Mouse (Mus musculus): ENCODE results near the gene Hspa1l. TPM values are rescaled to one million over a fixed set of nuclear protein-coding genes. Genes with fewer than 3 reads are reported as not detected.

Gene Hspa1l
- polyA plus RNA-seq, 1 experiment, result 0.25 TPM

DNA sequence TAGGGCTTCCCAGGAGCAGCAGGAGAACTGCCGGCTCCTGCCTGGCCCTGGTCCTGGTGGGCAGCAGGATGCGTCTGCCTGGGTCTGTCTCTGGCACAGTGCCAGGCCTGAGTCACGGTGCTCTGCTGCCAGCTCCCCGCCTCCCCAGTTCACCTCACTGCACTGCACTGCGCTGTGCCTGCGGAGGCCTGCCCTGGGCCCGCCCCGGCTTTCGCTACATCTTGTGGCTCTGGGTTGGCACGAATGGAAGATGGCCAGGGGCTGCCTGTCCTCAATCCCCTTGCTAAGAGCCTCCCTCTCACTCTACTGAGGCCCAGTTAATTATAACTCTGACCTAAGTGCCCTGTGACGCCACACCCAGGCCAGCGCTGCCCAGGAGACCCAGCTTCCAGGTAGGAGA is 43.9 kb downstream of the Hspa1l start, which contains the start of gene Vwa7:
Gene Vwa7 (plus strand): TSS at position 204 of the 400 bp plus-strand sequence.
- no peaks in the 10 kb centered on the region for H3K9me3 ChIP-seq (replicated peaks; ENCODE audit: control insufficient read depth, insufficient read depth, low read length, poor library complexity, severe bottlenecking)
- no peak within 1 kb of the TSS for H3K4me3 ChIP-seq (ENCODE audit: low read depth, low read length)
- no peaks in the 10 kb centered on the region for H3K4me1 ChIP-seq (ENCODE audit: control insufficient read depth, insufficient read depth, low read length)
- peaks cover 38% of the 10 kb centered on the region for H3K36me3 ChIP-seq (ENCODE audit: control insufficient read depth, insufficient read depth, low read length, poor library complexity, severe bottlenecking)
- no peak within 1 kb of the TSS for H3K27ac ChIP-seq (ENCODE audit: insufficient read depth, low read length)
- no peaks in the 10 kb centered on the region for H3K27me3 ChIP-seq (ENCODE audit: control insufficient read depth, insufficient read depth, low read length, poor library complexity, severe bottlenecking)
- H3K9ac ChIP-seq (ENCODE audit: low read depth, poor library complexity, severe bottlenecking), result no peak within 1 kb of the TSS
- no peak for TF ChIP-seq POLR2A (IDR thresholded peaks at IDR 0.05; ENCODE audit: insufficient read depth, low read length)
- TF ChIP-seq CTCF (IDR thresholded peaks at IDR 0.05; ENCODE audit: low read depth, low read length), result no peak
- TF ChIP-seq EP300 (IDR thresholded peaks at IDR 0.05; ENCODE audit: insufficient read depth, low read depth, low read length), result no peak

DNA sequence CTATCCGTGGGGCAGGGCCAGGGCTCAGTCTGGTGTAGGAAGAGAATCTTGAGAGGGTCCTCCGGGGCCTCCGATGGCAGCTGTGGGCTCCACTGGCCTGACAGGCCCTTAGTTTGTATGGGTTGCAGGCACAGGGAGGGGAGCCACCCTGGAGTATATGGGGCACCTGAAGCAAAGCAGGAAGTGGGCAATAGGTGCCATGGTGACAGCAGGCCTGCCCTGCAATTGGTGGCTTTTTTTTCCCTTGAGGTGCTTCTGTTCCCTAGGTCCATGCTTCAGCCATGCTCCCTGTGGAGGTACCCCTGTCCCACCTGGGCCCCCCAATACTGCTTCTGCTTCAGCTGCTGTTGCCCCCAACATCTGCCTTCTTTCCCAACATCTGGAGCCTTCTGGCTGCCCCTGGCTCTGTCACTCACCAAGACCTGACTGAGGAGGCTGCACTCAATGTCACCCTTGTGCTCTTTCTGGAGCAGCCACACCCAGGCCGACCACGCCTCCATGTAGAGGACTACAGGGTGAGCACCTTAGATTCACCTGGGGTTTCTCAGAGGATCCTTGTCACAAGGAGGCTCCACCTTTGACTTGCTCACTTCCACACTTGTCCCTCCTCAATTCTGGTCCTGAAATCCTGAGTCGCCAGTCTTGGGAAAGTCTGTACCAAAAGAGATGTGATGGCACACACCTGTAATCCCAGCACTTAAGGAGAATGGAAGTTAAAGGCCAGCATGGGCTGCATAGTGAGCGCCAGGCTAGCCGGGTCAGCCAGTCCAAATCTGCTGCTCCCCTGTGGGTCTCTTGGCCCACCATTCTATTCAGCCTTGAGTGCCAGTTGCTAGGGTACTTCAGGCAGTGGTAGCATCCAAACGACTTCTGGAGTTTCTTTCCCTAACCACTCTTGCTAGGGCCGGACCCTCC is 44.5 kb downstream of the Hspa1l start:
- Histone ChIP-seq H3K4me3 (ENCODE audit: low read depth, low read length) (no peak overlapping the region), H3K27me3 (ENCODE audit: control insufficient read depth, insufficient read depth, low read length, poor library complexity, severe bottlenecking) (no peaks in the 10 kb centered on the region), H3K9me3 (replicated peaks; ENCODE audit: control insufficient read depth, insufficient read depth, low read length, poor library complexity, severe bottlenecking) (no peaks in the 10 kb centered on the region), H3K4me1 (ENCODE audit: control insufficient read depth, insufficient read depth, low read length) (no peaks in the 10 kb centered on the region), H3K36me3 (ENCODE audit: control insufficient read depth, insufficient read depth, low read length, poor library complexity, severe bottlenecking) (peaks cover 31% of the 10 kb centered on the region), H3K27ac (ENCODE audit: insufficient read depth, low read length) (no peak overlapping the region), H3K9ac (ENCODE audit: low read depth, poor library complexity, severe bottlenecking) (no peak overlapping the region)
- TF ChIP-seq EP300 (IDR thresholded peaks at IDR 0.05; ENCODE audit: insufficient read depth, low read depth, low read length) (no peak), CTCF (IDR thresholded peaks at IDR 0.05; ENCODE audit: low read depth, low read length) (no peak), POLR2A (IDR thresholded peaks at IDR 0.05; ENCODE audit: insufficient read depth, low read length) (no peak)

DNA sequence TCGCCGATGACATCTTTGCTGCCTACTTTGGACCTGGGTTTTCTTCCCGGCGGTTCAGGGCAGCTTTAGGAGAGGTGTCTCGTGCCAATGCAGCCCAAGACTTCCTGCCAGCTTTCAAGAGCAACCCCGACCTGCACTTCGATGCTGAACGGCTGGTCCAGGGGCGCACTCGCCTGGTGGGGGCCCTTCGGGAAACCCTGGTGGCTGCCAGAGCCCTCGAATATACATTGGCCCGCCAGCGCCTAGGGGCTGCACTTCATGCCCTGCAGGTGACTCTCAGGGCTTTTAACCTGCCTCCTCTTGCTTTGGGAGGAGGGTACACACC is 45.2 kb downstream of the Hspa1l start:
- no peak for TF ChIP-seq CTCF (IDR thresholded peaks at IDR 0.05; ENCODE audit: low read depth, low read length)
- no peak for TF ChIP-seq EP300 (IDR thresholded peaks at IDR 0.05; ENCODE audit: insufficient read depth, low read depth, low read length)
- no peak for TF ChIP-seq POLR2A (IDR thresholded peaks at IDR 0.05; ENCODE audit: insufficient read depth, low read length)
- H3K36me3 ChIP-seq (ENCODE audit: control insufficient read depth, insufficient read depth, low read length, poor library complexity, severe bottlenecking), result peaks cover 25% of the 10 kb centered on the region

DNA sequence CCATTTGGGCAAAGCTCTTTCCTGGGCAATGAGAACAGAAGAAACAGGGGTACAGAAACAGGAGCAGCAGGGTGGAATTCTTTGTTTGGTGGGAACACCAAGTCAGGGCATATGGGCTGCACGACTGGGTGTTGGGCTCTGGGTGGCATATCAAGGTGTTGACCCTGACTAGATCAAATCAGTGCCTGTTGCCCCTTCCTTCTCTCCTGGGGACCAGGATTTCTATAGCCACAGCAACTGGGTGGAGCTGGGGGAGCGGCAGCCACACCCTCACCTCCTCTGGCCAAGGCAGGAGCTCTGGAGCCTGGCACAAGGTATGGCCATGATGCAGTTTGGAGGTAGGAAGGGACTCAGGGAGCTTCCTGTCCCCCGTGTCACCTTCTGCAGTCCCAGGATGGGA is 45.7 kb downstream of the Hspa1l start:
- Histone ChIP-seq H3K4me1 (ENCODE audit: control insufficient read depth, insufficient read depth, low read length) (peaks cover 3% of the 10 kb centered on the region), H3K36me3 (ENCODE audit: control insufficient read depth, insufficient read depth, low read length, poor library complexity, severe bottlenecking) (peaks cover 21% of the 10 kb centered on the region), H3K27me3 (ENCODE audit: control insufficient read depth, insufficient read depth, low read length, poor library complexity, severe bottlenecking) (no peaks in the 10 kb centered on the region), H3K4me3 (ENCODE audit: low read depth, low read length) (no peak overlapping the region), H3K9me3 (replicated peaks; ENCODE audit: control insufficient read depth, insufficient read depth, low read length, poor library complexity, severe bottlenecking) (no peaks in the 10 kb centered on the region), H3K27ac (ENCODE audit: insufficient read depth, low read length) (no peak overlapping the region), H3K9ac (ENCODE audit: low read depth, poor library complexity, severe bottlenecking) (no peak overlapping the region)
- no peak for TF ChIP-seq POLR2A (IDR thresholded peaks at IDR 0.05; ENCODE audit: insufficient read depth, low read length)
- TF ChIP-seq EP300 (IDR thresholded peaks at IDR 0.05; ENCODE audit: insufficient read depth, low read depth, low read length), result no peak
- TF ChIP-seq CTCF (IDR thresholded peaks at IDR 0.05; ENCODE audit: low read depth, low read length), result no peak

More for the DNA sequence above, 45.2 kb downstream of the Hspa1l start:
- H3K9me3 ChIP-seq (replicated peaks; ENCODE audit: control insufficient read depth, insufficient read depth, low read length, poor library complexity, severe bottlenecking), result no peaks in the 10 kb centered on the region
- peaks cover 2% of the 10 kb centered on the region for H3K4me1 ChIP-seq (ENCODE audit: control insufficient read depth, insufficient read depth, low read length)
- no peaks in the 10 kb centered on the region for H3K27me3 ChIP-seq (ENCODE audit: control insufficient read depth, insufficient read depth, low read length, poor library complexity, severe bottlenecking)
- H3K9ac ChIP-seq (ENCODE audit: low read depth, poor library complexity, severe bottlenecking), result no peak overlapping the region
- H3K27ac ChIP-seq (ENCODE audit: insufficient read depth, low read length), result no peak overlapping the region
- H3K4me3 ChIP-seq (ENCODE audit: low read depth, low read length), result no peak overlapping the region

DNA sequence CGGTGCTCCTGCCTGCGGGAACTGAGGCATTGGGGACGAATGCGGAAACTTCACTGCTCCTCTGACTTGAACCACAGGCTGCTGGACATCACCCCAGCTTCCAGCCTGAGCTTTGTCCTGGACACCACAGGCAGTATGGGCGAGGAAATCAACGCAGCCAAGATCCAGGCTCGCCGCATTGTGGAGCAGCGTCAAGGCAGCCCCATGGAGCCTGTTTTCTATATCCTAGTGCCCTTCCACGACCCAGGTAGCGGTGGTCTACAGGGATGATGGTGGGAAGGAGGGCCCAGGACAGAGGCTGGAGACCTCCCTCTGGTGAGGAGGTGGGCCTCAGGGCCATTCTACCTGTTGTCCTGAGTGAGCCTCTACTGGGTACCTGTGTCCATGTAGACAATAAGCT is 47.4 kb downstream of the Hspa1l start:
- no peak for TF ChIP-seq CTCF (IDR thresholded peaks at IDR 0.05; ENCODE audit: low read depth, low read length)
- TF ChIP-seq POLR2A (IDR thresholded peaks at IDR 0.05; ENCODE audit: insufficient read depth, low read length), result no peak
- TF ChIP-seq EP300 (IDR thresholded peaks at IDR 0.05; ENCODE audit: insufficient read depth, low read depth, low read length), result no peak

DNA sequence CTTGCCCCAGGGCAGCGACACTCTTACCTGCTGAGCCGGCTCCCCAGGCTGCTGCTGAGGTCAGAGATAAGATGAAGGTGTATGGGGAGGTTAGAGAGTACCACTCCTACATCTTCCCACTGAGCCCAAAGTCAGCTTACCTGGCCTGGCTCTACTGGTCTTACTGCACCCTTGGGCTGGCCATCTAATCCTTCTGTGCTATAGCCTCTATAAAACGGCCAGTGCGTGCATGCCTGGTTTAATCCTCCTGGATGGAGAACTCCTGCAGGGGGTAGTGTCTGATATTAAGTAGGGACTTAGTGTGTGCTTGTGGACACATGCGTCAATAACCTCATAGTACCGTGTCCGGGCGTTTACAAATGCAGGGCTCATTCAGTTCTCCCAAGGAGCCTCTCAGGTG is 48.0 kb downstream of the Hspa1l start:
- Histone ChIP-seq H3K27ac (ENCODE audit: insufficient read depth, low read length) (no peak overlapping the region), H3K9ac (ENCODE audit: low read depth, poor library complexity, severe bottlenecking) (no peak overlapping the region), H3K36me3 (ENCODE audit: control insufficient read depth, insufficient read depth, low read length, poor library complexity, severe bottlenecking) (peaks cover 4% of the 10 kb centered on the region; the same call in 1 of the 2 replicates), H3K4me1 (ENCODE audit: control insufficient read depth, insufficient read depth, low read length) (peaks cover 3% of the 10 kb centered on the region), H3K4me3 (ENCODE audit: low read depth, low read length) (no peak overlapping the region), H3K9me3 (replicated peaks; ENCODE audit: control insufficient read depth, insufficient read depth, low read length, poor library complexity, severe bottlenecking) (no peaks in the 10 kb centered on the region), H3K27me3 (ENCODE audit: control insufficient read depth, insufficient read depth, low read length, poor library complexity, severe bottlenecking) (no peaks in the 10 kb centered on the region)
- TF ChIP-seq EP300 (IDR thresholded peaks at IDR 0.05; ENCODE audit: insufficient read depth, low read depth, low read length) (no peak), CTCF (IDR thresholded peaks at IDR 0.05; ENCODE audit: low read depth, low read length) (no peak), POLR2A (IDR thresholded peaks at IDR 0.05; ENCODE audit: insufficient read depth, low read length) (no peak)

More for the DNA sequence above, 47.4 kb downstream of the Hspa1l start:
- Histone ChIP-seq H3K9me3 (replicated peaks; ENCODE audit: control insufficient read depth, insufficient read depth, low read length, poor library complexity, severe bottlenecking) (no peaks in the 10 kb centered on the region), H3K9ac (ENCODE audit: low read depth, poor library complexity, severe bottlenecking) (no peak overlapping the region), H3K27me3 (ENCODE audit: control insufficient read depth, insufficient read depth, low read length, poor library complexity, severe bottlenecking) (no peaks in the 10 kb centered on the region), H3K4me1 (ENCODE audit: control insufficient read depth, insufficient read depth, low read length) (peaks cover 3% of the 10 kb centered on the region), H3K36me3 (ENCODE audit: control insufficient read depth, insufficient read depth, low read length, poor library complexity, severe bottlenecking) (peaks cover 10% of the 10 kb centered on the region), H3K27ac (ENCODE audit: insufficient read depth, low read length) (no peak overlapping the region), H3K4me3 (ENCODE audit: low read depth, low read length) (no peak overlapping the region)

Data from ES-Bruce4 (cell line).